Mouse (Mus musculus): Measurements from ENCODE around the gene Hoxc11.

The Hoxc11 gene

GRCm38 (mm10) chr15:102937036-102937666 lies 17.1 kb upstream of the Hoxc11 start:
- no peak for DNase-seq

DNA sequence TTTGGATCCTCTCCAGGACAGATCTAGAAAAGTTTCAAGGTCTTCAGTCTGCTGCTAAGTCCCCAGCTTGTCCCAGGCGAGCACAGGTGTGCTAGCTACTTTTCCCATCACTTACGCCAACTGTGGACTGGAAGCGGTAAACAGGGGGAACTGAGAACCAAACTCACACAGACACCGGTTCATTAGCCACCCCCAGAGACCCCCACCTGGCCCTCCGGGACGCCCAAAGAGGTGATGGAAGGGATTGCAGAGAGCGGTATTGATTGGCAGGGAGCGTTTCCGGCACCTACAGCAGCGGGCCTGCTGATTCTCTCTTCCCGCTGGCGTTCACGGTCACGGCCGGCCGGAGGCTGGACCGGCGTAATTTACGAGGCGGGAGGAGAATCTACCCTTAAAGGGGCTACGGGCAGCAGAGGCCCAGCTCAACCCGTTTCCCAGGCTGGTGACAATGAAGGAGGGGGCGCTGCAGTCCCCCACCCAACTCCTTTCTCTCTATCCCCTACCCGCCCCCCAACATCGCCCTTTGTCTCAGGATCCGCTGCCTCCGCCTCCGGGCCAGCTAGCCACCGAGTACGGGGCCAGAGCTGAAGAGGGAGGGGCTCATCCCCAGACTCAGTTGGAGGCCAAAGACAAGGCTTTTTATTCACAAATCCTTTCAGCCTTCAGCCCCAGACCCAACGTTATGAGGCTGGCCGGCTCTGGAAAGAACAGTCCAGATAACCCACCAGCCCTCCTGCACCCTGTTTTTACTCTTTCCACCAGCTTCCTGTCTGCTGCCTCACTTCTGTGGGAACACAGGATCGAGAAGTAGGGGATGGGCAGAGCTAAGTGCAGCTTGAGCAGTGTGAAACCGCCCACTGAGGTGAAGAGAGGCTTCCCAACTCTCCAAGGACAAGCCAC lies 14.7 kb upstream of the Hoxc11 start:
- DNase-seq, result peak in 1 of 2 experiments; percentile 27

GRCm38 (mm10) chr15:102942739-102943467 lies 11.3 kb upstream of the Hoxc11 start:
- peak in 1 of 2 experiments; percentile 42 for DNase-seq

DNA sequence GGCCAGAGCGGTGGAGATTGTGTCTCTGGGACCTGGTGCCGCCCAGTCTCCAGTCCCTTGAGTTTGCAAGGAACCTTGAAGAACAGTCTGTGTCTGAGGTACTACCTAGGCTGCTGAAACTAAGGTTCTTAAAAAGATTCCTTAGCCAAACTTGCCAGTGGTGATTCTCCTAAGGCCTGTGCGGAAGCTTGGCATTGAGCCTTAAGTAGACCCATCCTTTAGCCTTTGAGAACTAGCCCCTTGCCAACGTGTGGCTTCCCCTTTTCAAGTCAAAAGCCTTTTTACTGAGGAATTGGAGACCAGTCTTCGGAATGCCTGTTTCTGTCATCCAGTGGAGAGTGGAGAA lies 10.8 kb upstream of the Hoxc11 start:
- DNase-seq, result no peak

GRCm38 (mm10) chr15:102945185-102946077 lies 8.8 kb upstream of the Hoxc11 start:
- peak in 1 of 2 experiments; percentile 24 for DNase-seq

- peak in 1 of 2 experiments; percentile 23 for DNase-seq
Measured at GRCm38 (mm10) chr15:102947276-102947675, 7.0 kb upstream of the Hoxc11 start.

GRCm38 (mm10) chr15:102948842-102949241 lies 5.4 kb upstream of the Hoxc11 start:
- no peak for DNase-seq

GRCm38 (mm10) chr15:102949696-102950095 lies 4.5 kb upstream of the Hoxc11 start:
- peak in 1 of 2 experiments; percentile 30 for DNase-seq

DNA sequence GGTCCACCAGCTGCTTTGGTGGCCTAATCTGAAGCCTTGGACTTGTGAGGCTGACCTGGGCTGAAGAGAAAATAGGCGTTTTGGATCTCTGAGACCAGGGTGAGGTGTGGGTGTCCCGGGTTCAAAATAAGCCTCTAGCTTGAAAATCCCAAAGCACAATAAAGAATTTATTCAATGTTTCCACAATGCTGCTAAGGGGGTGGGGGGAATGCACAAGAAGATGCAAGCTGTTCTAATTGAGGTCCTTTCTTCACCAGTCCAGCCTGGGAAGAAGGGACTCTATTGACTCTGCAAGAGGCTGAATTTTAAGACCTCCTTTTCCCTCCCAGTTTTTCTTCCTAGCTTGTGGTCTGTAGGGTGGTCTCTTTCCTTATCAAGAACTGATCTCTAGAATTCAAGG lies 3.4 kb upstream of the Hoxc11 start:
- no peak for DNase-seq

GRCm38 (mm10) chr15:102953561-102953960 lies 666 bp upstream of the Hoxc11 start:
- DNase-seq, result peak in 1 of 2 experiments; percentile 32

- peak in 1 of 2 experiments; percentile 51 for DNase-seq
Measured at GRCm38 (mm10) chr15:102955007-102955382, 768 bp downstream of the Hoxc11 start.

GRCm38 (mm10) chr15:102955833-102956640 lies 1.8 kb downstream of the Hoxc11 start:
- peak in 1 of 2 experiments; percentile 65 for DNase-seq

GRCm38 (mm10) chr15:102956906-102957305 lies 2.7 kb downstream of the Hoxc11 start:
- DNase-seq, result peak in 1 of 2 experiments; percentile 37

GRCm38 (mm10) chr15:102959663-102960191 lies 5.5 kb downstream of the Hoxc11 start:
- DNase-seq, result no peak

DNA sequence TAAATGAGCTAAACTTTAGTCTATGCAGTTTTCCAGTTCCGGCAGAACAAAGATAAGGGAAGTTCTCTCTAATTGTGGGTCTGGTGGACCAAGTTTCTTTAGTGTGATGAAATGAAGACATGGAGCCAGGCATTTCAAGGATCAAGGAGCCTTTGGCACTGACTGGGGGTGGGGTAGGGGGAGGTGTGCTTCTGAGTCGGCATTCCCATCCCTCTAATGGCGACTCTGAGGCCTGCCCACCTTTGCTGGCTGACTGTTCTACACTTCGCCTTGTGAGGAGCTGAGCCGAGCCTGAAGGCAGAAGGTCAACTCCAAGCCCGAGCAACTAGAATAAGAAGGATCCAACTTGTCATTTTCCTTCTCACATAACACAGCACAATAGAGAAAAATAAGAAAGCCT lies 7.5 kb downstream of the Hoxc11 start:
- DNase-seq, result peak in 1 of 2 experiments; percentile 62

GRCm38 (mm10) chr15:102962492-102962891 lies 8.3 kb downstream of the Hoxc11 start:
- DNase-seq, result peak in 1 of 2 experiments; percentile 34

GRCm38 (mm10) chr15:102963259-102963658 lies 9.0 kb downstream of the Hoxc11 start:
- peak in 1 of 2 experiments; percentile 49 for DNase-seq

DNA sequence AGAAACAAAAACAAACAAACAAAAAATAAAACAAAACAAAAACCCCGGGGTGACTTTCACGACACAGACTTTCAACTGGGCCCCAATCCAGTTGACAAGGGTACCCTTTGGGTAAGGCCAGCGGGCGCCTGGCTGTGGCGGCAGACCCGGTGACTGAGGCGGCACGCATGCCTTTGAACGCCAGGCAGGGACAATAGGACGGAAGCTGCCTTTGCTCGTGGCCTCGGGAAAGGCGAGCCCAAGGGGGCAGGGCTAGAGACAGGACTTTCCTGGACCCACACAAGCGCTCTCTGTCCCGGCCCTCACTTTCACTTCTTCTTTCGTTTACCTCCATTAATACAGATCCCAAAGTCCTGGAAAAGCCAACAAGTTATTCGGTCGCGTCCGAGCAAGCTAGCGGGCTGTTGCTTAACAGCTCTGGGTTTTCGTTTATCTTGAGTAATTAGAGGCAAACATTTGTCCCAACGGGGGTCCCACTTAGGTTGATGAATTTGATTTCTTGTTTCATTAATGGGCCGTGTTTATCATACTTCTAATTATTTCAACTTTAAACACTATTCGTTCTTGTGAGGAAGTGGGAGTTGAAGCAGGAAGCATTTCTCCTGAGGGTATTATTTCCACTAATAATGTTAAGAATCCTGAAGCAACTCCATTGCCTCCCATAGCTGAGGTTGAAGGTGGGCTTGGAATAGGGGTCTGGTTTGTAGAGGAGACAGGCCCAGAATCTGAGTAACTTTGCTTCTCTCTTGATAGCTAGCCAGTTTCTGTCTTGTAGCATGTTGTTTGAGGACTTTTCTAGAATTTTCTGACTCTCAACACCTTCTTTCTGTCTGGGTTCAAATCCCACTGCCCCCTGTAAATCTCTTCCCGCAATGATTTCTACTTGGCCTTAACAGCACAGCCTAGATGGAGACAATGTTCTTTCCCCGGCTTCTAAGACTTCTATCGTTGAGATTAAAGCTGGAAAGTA lies 9.7 kb downstream of the Hoxc11 start:
- DNase-seq, result peak; percentile 74 to 87

GRCm38 (mm10) chr15:102965003-102965891 lies 11.0 kb downstream of the Hoxc11 start:
- DNase-seq, result peak in 1 of 2 experiments; percentile 47

All from kidney, postnatal 25 days (tissue).